Mouse (Mus musculus): ENCODE results near the gene Arl15.
A peak's percentile ranks its signal among the peaks of the same experiment; 100 is the strongest.

The Arl15 gene

DNA sequence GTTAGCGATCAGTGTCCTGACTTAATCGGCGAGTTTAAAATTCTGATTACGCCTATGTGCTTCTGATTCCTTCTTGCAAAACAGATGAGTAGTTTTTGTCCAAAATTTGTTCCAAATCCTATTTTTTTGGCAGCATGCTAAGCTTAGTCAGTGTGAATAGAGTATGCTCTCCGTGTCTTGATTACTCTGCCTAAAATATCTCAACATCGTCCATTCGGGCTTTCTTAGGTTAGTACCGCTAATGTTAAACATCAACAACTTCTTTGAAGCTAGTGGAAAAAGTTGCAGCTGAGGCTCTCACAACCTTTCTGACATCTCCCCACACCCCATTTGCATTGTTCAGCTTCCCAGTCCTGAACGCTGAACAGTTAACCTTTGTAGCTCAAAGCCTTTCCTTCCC is 269.8 kb downstream of the Arl15 start:
- no peak for DNase-seq (ENCODE audit: extremely low spot score)

DNA sequence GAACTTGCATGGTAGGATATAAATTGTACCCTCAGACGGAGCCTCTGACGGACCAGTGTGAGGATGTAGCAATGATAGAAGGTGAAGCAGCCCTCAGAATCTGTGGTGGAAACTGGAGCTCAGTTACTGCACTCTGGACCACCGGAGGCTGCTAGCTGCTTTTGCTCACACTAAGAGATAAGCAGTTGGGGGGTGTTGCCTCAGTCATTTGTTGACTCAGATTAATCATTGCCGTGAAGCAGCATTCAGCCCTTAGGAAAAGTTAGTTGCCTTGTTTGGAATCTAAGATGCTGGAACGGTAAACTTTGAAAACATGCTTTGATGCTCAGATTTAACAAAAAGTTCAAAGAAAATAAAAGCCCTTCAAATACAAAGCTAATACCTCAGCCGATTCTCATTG is 270.7 kb downstream of the Arl15 start:
- DNase-seq (ENCODE audit: extremely low spot score): no peak

DNA sequence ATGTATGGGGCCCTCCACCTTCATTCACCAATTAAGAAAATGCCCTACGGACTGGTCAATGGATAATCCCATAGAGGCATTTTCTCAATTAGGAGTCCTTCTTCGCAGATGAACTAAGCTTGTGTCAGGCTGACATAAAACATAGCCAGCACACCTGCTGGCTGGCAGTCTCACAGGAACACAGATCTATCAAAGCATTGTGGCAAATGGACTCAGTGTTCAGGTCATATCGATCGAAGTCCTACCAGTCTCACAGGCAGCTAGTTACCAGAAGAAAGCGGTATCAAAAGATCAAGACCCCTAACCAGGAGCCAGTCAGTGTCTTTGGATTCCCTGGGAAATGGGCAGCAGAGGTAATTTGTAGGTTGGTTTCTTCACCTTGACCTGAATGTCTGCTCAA is 274.1 kb downstream of the Arl15 start:
- DNase-seq (ENCODE audit: extremely low spot score): no peak

DNA sequence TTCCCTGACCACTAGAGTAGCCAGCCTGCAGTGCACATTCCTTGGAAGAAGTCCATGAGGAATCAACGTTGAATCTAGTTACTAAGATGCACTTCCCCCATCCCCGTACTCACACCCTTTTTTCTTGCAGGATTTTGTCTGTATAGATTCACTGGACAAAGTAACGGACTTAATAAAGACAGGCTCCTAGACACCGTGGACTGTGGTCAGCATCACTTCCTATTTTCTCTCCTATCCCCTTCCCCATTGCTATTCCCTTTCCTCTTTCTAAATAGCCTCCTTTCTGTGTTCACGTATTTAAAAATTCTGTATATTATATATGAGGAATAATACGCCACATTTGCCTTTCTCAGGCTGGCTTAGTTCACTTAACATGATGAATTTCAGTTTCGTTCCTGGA is 277.1 kb downstream of the Arl15 start:
- no peak for DNase-seq (ENCODE audit: extremely low spot score)

DNA sequence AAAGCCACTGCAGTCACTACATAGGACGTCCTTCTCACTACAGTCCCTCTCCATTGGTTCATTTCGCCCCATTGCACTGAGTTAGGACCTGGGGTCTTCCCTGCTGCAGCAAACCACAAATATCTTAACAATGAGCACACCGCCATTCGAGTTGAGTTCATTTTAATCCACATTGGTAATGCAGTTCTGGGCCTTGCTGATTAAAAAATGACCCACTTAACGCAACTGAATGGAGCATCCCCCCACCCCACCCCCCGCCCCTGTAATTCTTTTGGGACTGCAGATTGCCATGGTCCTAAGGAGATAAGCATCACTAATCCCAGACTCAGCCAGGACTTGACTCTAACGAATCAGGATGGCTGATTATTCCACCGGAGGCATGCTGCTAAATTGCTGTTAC is 280.2 kb downstream of the Arl15 start:
- no peak for DNase-seq (ENCODE audit: extremely low spot score)

DNA sequence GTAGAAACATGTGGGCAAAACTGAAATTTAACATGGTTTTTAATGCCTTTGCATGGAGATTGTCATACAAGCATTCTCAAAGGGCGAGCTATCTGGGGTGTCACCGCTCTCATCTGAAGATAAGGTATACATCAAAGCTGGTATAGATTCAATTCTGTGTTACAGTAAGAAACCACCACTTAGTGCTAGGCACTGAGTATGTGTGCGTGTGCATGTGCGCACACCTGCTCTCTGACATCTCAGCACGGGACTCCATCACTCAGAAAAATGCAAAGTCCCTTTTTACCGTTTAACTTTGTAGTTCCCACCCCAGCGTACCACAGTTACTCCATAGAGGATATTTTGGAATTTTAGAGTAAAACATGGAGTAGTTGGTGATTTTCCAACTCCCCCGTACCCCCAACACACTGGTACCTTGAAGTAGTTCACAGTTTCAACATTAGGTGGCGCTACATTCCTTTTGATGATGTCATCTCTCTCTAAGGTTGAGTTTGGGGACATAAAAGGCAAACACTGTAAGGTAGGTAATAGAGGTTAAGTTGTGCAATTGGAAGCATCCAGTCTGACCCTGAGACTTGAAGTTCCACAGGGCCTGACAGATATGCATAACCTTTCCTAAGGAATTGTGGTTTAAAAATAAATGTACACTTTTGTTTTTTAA is 281.5 kb downstream of the Arl15 start:
- peak; percentile 48 for DNase-seq (ENCODE audit: extremely low spot score)

DNA sequence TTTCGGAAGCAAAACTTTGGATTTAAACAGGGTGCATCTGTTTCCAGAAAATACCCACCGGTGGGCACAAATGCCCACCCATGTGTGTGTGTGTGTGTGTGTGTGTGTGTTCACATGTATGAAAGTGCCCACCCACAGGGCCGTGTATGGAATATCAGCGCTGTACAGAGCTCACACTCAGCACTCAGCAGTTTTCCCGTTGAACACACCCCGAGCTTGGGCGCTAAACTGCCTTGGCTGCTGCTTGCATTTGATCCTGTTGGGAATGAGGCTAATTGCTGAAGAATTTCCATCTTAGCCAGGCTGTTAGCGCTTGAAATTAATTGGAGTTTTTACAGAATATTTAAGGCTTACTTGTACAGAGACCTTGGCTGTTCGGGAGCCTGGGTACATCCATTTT is 282.9 kb downstream of the Arl15 start:
- DNase-seq (ENCODE audit: extremely low spot score): no peak

DNA sequence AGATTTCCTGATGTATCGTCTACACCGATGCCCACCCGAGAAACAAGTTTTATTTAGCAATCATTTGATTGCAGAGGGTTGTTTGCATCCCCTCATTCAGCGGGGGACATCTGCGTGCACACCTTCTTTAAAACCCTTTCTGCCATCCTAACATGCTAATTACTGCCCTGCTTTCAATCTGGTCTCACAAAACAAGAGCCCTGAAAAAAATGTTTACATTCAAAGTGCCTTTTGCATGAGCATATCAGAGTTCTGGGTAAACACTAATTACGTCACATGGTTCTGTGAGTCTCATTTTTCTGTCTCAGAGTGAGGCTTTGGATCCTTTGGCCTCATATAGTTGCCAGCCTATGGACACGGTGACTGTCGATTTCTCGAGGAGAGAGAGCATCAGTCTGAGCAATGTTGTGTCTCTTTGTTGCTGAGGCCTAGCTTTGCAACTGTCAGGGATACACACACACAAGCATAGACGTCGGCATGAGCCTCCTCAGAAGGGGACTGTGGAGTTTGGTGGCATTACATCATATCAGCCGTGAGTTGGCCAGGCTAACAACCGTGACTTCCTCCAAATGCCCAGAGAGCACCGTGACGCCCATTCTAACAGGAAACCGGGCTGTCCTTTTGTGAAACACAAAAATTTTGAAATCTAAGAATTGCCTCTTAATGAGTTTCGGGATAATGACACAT is 283.4 kb downstream of the Arl15 start:
- DNase-seq (ENCODE audit: extremely low spot score): no peak

DNA sequence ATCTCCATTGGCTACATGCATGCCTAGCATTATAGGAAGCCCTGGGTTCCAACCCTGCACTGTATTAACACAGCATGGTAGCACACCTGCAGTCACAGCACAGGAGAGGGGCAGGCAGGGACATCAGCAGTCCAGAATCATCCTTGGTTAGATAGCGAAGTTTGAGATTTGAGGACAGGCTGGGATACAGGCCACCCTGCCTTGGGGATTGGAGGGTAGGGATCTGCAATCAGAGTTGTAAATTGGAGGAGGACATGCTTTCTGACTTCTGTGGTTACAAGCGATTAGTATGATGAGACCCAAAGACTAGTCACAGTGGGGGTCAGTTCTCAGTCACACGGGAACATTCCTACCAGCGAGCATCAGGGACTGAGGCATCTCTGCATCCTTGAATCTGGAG is 284.5 kb downstream of the Arl15 start:
- DNase-seq (ENCODE audit: extremely low spot score): no peak

DNA sequence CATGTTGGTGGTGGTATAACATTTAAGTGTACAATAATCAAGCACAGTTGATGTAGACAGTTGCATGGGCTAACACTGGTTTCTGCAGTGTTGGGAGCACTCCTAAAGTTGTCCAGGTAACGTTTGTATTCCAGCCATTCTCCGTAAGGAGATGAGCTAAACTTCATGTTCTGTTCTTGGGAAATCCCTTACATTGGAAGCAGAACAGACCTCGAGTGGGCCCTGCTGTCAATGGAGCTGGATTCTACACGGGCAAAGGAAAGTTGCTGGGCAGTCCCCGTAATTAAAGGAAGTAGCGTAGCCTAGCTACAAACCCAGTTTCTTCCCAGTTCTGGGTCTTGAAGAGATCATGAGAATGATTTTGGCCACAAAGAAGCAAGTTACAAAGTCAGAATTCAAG is 285.4 kb downstream of the Arl15 start:
- no peak for DNase-seq (ENCODE audit: extremely low spot score)

DNA sequence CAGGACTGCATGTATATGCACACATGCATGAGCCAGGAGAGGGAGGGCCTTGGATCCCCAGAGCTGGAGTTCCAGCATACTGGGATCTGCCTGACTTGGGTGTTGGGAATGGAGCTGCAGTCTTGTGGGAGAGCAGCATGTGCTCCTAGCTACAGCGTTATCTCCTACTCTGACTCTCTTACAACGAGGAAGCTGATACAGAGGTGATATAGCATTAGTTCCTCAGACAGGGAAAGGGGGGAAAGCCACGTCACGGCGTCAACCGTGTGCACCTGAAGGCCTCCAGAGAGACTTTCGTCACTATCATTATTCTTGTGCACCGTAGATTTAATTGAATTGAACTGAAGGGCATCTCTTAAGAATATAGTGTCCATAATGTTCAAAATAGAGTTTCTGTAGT is 286.2 kb downstream of the Arl15 start:
- DNase-seq (ENCODE audit: extremely low spot score): no peak

DNA sequence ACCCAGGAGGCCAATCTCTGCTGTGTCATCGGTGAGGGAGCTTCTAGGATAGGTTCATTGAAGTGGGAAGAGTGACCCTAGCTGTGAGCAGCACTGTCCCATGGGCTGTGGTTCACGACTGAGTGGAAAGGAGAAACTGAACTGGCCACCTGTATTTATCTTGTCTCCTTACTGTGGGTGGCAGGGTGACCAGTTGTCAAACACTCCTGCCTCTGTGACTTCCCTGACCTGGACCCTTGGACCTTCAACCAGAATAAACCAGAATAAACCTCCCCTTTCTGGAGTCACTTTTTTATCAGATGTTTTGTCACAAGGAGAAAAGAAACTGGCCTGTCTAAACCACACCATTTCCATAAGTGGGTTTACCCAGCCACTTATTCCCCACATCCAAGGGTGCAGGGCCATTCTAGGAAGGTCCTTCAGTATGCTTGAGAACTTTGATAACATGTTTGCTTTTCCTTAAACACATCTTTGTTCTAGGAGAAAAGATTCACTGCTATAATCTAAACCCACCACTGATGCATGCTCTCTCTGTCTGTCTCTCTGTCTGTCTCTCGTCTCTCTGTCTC is 289.3 kb downstream of the Arl15 start:
- no peak for DNase-seq (ENCODE audit: extremely low spot score)

DNA sequence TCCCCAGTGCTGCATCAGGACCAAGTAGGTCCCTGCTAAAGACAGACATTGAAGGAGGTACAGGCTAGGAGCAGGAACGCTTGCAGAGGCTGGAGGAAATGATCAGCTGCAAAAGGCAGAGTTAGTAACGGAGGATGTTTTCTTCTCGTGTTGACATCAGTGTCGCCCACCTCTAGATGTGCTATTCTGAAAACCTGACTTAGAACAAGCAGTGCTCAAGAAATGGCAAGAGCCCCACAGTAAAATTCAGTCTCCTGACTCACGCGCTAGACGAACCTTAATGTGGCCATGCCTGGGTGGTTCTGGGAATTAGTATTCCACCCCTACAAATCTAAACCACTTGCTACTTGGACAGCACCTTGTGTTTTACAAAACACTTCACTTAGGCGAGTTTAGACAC is 291.1 kb downstream of the Arl15 start:
- DNase-seq (ENCODE audit: extremely low spot score): no peak

DNA sequence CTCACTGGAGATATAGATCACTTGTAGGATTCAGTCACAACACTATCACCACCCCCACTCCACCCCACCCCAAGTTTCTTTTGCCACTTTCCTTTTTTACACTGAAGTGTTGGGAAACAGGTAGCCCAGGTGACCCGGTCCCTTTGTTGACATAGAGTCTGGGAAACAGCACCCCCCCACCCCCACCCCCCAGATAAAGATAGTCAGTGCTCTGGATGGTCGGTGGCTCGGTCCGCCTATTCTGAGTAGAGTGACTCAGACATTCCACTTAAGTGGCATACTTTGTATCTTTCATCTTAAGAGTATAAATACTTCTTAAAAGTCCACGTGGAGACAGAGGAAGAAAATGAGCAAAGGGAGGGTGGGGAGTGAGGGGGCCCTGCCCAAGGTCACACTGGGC is 292.0 kb downstream of the Arl15 start:
- no peak for DNase-seq (ENCODE audit: extremely low spot score)

DNA sequence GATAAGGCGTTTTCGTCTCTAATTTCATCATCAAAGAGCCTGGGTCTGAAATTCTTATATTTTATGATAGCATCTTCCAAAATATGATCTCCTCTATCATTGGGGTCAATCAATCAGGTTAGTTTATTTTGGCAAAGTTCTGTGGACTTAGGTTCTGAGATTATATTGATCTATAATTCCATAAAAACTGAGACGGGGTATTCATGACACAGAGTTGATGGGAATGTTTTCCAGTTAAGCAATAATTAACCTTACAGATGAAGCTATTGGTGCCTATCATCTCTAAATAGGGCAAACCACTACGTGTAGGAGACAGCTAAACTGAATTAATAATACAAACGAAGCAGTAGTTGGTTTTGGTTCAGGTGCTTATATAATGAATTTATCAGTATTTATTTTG is 292.5 kb downstream of the Arl15 start:
- no peak for DNase-seq (ENCODE audit: extremely low spot score)

DNA sequence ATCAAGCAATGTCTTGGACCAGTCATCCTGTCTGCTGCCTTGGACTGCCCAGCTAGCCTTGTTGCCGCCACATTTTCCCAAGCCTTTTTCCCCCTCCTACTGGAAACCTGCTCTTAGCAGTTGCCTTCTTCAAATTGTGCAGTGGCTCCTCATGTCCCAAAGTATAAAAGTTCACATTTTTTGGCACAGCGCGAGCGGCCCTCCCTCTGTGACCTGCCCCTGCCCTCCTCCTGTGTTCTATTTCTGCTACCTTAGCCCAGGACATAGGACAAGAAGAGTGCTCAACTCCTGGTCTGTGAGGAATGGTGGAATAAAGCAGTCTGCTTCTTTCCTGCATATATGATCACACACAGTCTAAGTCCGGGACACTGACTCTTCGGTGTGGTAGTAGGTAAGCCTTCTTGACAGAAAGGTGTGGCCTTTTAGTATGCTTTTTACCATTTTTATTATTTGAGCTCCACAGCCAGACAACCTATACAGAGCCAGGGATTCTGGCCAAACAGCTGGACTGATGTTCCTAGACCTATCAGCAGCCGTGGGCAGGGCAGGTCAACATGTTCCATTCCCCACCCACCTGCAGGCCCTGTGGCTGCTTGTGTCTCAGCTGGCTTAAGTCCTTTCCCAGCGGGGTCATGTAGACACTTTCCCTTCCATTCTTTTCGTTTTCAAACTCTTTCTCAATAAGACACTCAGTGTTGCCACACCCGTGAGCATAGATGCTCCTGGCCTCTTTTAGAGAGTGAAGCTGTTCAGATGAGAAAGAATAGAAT is 293.6 kb downstream of the Arl15 start:
- no peak for DNase-seq (ENCODE audit: extremely low spot score)

DNA sequence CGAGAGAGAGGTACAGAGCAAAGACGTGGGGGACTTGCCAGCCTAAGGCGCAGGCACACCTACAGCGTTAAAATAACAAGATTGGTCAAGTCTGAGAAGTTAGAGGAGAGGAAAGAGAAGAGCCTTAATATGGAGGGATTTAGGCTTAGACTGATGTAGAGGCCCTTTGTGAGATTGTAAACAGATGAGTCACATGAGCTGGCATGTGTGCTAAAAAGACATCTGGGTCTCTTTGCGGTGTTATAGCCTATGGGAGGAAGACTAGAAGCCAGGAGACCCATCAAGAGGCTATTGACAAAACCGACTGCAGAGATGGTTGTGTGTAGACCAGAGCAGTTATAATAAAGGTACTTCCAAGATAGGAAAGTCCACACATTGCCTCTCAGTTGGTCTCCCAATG is 296.5 kb downstream of the Arl15 start:
- no peak for DNase-seq (ENCODE audit: extremely low spot score)

DNA sequence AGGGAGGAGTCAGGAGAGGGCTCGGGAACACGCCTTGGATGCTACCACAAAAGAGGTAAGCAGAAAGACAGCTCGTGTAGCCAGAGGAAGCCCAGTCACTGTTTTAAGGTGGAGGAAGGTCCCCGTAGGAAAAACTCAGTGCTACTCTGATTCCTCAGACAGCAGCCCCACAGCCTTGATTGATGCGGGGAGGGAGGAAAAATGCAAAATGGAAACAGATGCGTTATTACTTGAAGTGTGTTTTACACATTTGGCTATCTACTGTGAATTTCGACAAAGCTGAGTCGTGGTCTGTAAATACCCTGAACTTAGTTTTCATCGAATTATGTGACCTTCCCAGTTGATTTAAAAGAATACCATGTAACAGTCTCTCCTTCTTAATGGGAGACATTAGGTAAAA is 296.9 kb downstream of the Arl15 start:
- no peak for DNase-seq (ENCODE audit: extremely low spot score)

DNA sequence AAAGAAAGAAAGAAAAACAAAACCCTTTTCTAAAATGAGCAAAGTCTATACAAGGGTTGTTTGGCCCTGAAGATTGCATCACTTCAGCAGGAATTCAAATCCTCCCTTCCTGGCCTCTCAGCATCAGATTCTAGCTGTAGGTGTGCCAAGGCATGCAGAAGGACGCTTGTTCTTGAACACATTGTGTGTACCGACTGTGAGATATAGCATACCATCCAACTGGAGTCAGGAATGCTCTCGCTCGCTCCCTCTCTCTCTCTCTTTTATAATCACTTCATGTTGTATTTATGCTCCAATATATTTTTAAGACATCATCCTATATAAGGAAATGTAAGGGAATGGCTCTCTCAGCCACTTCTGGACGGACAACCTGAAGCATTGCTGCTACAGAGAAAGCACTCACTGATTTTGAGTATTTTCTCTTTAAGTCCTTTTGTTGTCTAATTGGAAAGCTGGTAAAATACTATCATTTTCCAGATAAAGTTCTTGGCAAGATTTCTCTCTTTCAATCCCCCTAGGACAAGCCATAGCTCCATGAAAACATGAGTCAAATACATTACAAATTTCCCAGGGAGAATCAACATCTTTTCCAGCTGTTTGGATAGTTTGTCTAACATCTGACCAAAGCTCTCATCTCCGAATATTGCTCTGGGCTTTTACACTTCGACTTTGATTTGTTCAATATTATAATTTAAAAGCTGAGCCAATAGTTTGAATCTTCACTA is 300.0 kb downstream of the Arl15 start:
- no peak for DNase-seq (ENCODE audit: extremely low spot score)

DNA sequence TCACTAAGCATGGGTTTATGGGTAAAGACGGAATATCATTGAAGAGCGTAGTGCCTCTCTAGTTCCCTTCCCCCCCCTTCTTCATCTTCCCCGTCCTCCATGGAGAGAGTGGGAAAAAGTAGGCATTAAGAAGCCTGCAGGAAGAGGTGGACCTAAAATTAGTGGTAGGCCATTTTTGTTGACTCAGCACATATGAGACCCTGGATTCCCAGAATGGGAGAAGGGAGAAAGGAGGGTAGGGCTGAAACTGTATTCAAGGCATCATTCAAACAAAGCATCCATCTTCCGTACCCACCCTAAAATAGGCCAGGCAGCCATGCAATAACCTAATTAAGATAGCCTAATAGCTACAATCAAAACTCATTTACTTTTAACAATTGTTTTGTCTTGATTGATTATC is 301.1 kb downstream of the Arl15 start:
- DNase-seq (ENCODE audit: extremely low spot score): no peak

DNA sequence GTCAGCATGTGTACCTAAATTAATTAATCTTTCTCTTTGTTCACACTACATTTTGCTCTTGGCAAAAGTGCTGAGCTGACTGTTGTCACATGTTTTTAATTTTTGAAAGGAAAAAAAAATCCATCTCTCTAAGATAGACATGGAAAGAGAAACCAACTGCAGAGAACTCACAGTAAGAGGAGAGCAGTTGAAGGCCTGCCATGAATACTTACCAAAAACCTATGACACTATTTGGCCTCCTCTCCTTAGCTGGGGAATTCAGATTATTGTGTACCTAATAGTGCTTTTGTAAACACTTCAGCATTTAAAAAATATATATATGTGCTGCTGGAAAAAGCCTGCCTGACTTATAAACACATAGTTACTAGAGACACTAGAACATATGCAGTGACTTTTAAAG is 302.1 kb downstream of the Arl15 start:
- DNase-seq (ENCODE audit: extremely low spot score): no peak

DNA sequence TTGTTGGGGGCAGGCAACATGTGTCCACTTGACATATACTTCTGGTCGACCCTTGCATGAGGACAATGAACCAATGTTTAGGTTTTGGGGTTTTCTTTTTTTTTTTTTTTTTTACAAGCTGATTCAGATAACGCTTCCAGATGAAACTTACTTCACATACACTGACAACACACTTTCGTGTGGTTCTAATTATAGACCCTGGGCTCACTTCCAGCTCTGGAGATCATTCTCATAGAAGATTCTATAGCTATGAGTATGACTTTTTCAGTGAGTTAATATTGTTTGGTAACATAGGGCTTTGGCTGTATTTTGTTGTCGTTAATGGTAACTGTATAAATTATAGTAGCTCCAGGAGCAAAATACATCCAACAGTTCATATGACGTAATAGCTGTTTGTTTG is 306.9 kb downstream of the Arl15 start:
- DNase-seq (ENCODE audit: extremely low spot score): no peak
